Mouse (Mus musculus): ENCODE measurements around the gene Alkbh2.

The Alkbh2 gene

GRCm38 (mm10) chr5:114101873-114102272 is 26.1 kb downstream of the Alkbh2 start:
- in situ Hi-C loops (cut with MboI, MseI), result loop anchor here (25.0 kb wide), 1 partner anchor 1840 kb away; the partner anchor contains the start of genes Cryba4 and Crybb1

GRCm38 (mm10) chr5:114100390-114101099 is 27.5 kb downstream of the Alkbh2 start:
- in situ Hi-C loops (cut with MboI, MseI), result loop anchor here (25.0 kb wide), 1 partner anchor 1838 kb away; the partner anchor contains the start of genes Cryba4 and Crybb1

- in situ Hi-C loops (cut with MboI, MseI), result loop anchor here (25.0 kb wide), 1 partner anchor 1838 kb away; the partner anchor contains the start of genes Cryba4 and Crybb1
Measured at GRCm38 (mm10) chr5:114099709-114100389, 28.2 kb downstream of the Alkbh2 start.

GRCm38 (mm10) chr5:114091057-114091807 is 36.8 kb downstream of the Alkbh2 start, which contains the start of gene Svop:
Svop (minus strand) TSS chr5:114091570.
- in situ Hi-C loops (cut with MboI, MseI), result no loop called here

- in situ Hi-C loops (cut with MboI, MseI), result no loop called here
Measured at GRCm38 (mm10) chr5:114090421-114091013, 37.5 kb downstream of the Alkbh2 start.

GRCm38 (mm10) chr5:114087875-114088480 is 40.0 kb downstream of the Alkbh2 start:
- in situ Hi-C loops (cut with MboI, MseI), result no loop called here

GRCm38 (mm10) chr5:114085501-114085900 is 42.5 kb downstream of the Alkbh2 start:
- in situ Hi-C loops (cut with MboI, MseI), result no loop called here

GRCm38 (mm10) chr5:114077009-114077408 is 51.0 kb downstream of the Alkbh2 start:
- in situ Hi-C loops (cut with MboI, MseI), result no loop called here

Data from T-helper 1 cell (primary cell).